Mouse (Mus musculus) erythroblast, adult 5-6 weeks (primary cell): ENCODE measurements around the gene Lgals2. TPM values are rescaled to one million over a fixed set of nuclear protein-coding genes. Genes with fewer than 3 reads are reported as not detected.
"Not testable (repeated sequence)": the region's sequence is repeated elsewhere in the genome, so short reads cannot be mapped to it uniquely, and the experiment has no call there.

ENCODE experiments used
- ATAC-seq: replicated peaks from 2 replicates; pipeline ENCODE4 v1.8.0; 2016; ENCODE audit warnings: moderate number of reproducible peaks, mild to moderate bottlenecking, moderate TSS enrichment, inconsistent platforms; ENCODE audit not compliant: poor library complexity, low FRiP score, severe bottlenecking
- total RNA-seq, 2 experiments: library from RNA; stranded (forward) in 1 of 2; stranded (reverse) in 1 of 2; fragments of 150-400 nt in 1 of 2; fragments of 200-764, 138-1000 nt in 1 of 2; gene quantifications; 2 replicates each; pipeline versions ENCODE4 v1.2.3 to v1.2.4; 2015 to 2017; ENCODE audit warnings: low replicate concordance in 2 of 2

Lgals2 gene
- total RNA-seq (2015; ENCODE audit: low replicate concordance) (not detected in 2 replicates), total RNA-seq (2017; ENCODE audit: low replicate concordance) (not detected in 2 replicates)

- ATAC-seq = no peak
Measured at GRCm38 (mm10) chr15:78855303-78855965, at the start of gene Lgals2. Gene Lgals2 (minus strand): TSS chr15:78855529.

- peak; percentile 68 for ATAC-seq
Measured at GRCm38 (mm10) chr15:78903243-78903642, 47.9 kb upstream of the Lgals2 start.

GRCm38 (mm10) chr15:78901422-78901789 lies 46.1 kb upstream of the Lgals2 start:
- no peak for ATAC-seq

GRCm38 (mm10) chr15:78900585-78901421 lies 45.5 kb upstream of the Lgals2 start:
- ATAC-seq = no peak

- 0 out of 2 replicates have a peak, but pooled peaks have one; percentile 28 for ATAC-seq
Measured at GRCm38 (mm10) chr15:78899740-78900584, 44.6 kb upstream of the Lgals2 start, which contains the start of gene Sh3bp1. Gene Sh3bp1 (plus strand): TSS chr15:78899768.

GRCm38 (mm10) chr15:78899409-78899739 lies 44.0 kb upstream of the Lgals2 start, which contains the start of gene Gm49510:
Gene Gm49510 (plus strand): TSS chr15:78899667.
- no peak for ATAC-seq

GRCm38 (mm10) chr15:78898507-78899001 lies 43.2 kb upstream of the Lgals2 start:
- ATAC-seq = no peak

- no peak for ATAC-seq
Measured at GRCm38 (mm10) chr15:78897488-78897887, 42.2 kb upstream of the Lgals2 start.

GRCm38 (mm10) chr15:78896149-78896548 lies 40.8 kb upstream of the Lgals2 start:
- ATAC-seq = no peak

- no peak for ATAC-seq
Measured at GRCm38 (mm10) chr15:78895741-78896140, 40.4 kb upstream of the Lgals2 start.

- ATAC-seq = no peak
Measured at GRCm38 (mm10) chr15:78894726-78895125, 39.4 kb upstream of the Lgals2 start.

GRCm38 (mm10) chr15:78892440-78892839 lies 37.1 kb upstream of the Lgals2 start:
- no peak for ATAC-seq

GRCm38 (mm10) chr15:78889401-78889853 lies 34.1 kb upstream of the Lgals2 start:
- no peak for ATAC-seq

GRCm38 (mm10) chr15:78881828-78882227 lies 26.5 kb upstream of the Lgals2 start:
- ATAC-seq = no peak

- ATAC-seq = no peak
Measured at GRCm38 (mm10) chr15:78880432-78880831, 25.1 kb upstream of the Lgals2 start.

- not testable (repeated sequence) for ATAC-seq
Measured at GRCm38 (mm10) chr15:78878792-78879516, 23.6 kb upstream of the Lgals2 start.

- ATAC-seq = no peak
Measured at GRCm38 (mm10) chr15:78877810-78878390, 22.6 kb upstream of the Lgals2 start.

- ATAC-seq = peak; percentile 81
Measured at GRCm38 (mm10) chr15:78876991-78877809, 21.9 kb upstream of the Lgals2 start, which contains the start of gene Gga1. Gene Gga1 (plus strand): TSS chr15:78877190.
